Mouse (Mus musculus) forebrain, embryonic 12.5 days (tissue): ENCODE measurements around the gene Hephl1. TPM values are rescaled to one million over a fixed set of nuclear protein-coding genes. Genes with fewer than 3 reads are reported as not detected.

Experiments
- ATAC-seq: fragments of 200-750 bp; cut with Nextera tagmentation; 2 replicates; pipeline ENCODE4 v1.8.0; 2017; ENCODE audit warnings: moderate TSS enrichment; ENCODE audit not compliant: low FRiP score
- H3K27ac ChIP-seq: fragments of 300-500 bp; sonication (generic); 2 replicates; pipeline ENCODE4 v1.5.1; 2016; ENCODE audit warnings: mild to moderate bottlenecking
- H3K27me3 ChIP-seq: fragments of 300-500 bp; sonication (generic); 2 replicates; pipeline ENCODE4 v1.6.1; 2016; ENCODE audit warnings: mild to moderate bottlenecking
- H3K36me3 ChIP-seq: fragments of 300-500 bp; sonication (generic); replicated peaks from 2 replicates; pipeline ENCODE4 v1.6.1; 2016; ENCODE audit warnings: mild to moderate bottlenecking
- H3K4me1 ChIP-seq: fragments of 300-500 bp; sonication (generic); 2 replicates; pipeline ENCODE4 v1.6.1; 2016
- H3K4me2 ChIP-seq: fragments of 300-500 bp; sonication (generic); 2 replicates; pipeline ENCODE4 v1.6.1; 2016; ENCODE audit warnings: mild to moderate bottlenecking, moderate library complexity
- H3K4me3 ChIP-seq: fragments of 300-500 bp; sonication (generic); replicated peaks from 2 replicates; pipeline ENCODE4 v1.5.1; 2016; ENCODE audit warnings: mild to moderate bottlenecking
- H3K9ac ChIP-seq: fragments of 300-500 bp; sonication (generic); 2 replicates; pipeline ENCODE4 v1.6.1; 2016; ENCODE audit warnings: mild to moderate bottlenecking
- H3K9me3 ChIP-seq: fragments of 300-500 bp; sonication (generic); 2 replicates; pipeline ENCODE4 v1.6.1; 2016
- WGBS: fragments of 180-500 bp; shearing (Covaris S2); methylation state at CpG from one replicate; pipeline ENCODE4 v1.1.7; 2016; 5-methylcytosine and 5-hydroxymethylcytosine counted together
- polyA plus RNA-seq: library from polyadenylated mRNA; unstranded; fragments of >200 nt; fragmentation: Nextera tagmentation; extraction: Ambion mirVana; gene quantifications from 2 replicates; pipeline ENCODE4 v1.2.1, GENCODE M21; 2016

The Hephl1 gene
- polyA plus RNA-seq, 1 experiment from 2014 or later: not detected

GRCm38 (mm10) chr9:15029025-15029727, 82.7 kb downstream of the Hephl1 start:
- H3K4me2 ChIP-seq: no peak overlapping the region
- WGBS: 50% methylated on average over 5 of the region's 5 CpGs
- H3K27ac ChIP-seq: no peak overlapping the region
- no peaks in the 10 kb centered on the region; the same call in 1 of the 2 replicates for H3K9me3 ChIP-seq
- no peaks in the 10 kb centered on the region for H3K4me1 ChIP-seq
- no peaks in the 10 kb centered on the region for H3K27me3 ChIP-seq
- H3K9ac ChIP-seq: no peak overlapping the region
- peaks cover 16% of the 10 kb centered on the region for H3K36me3 ChIP-seq
- ATAC-seq: peak; percentile 23; the same call in 1 of the 2 replicates
- no peak overlapping the region for H3K4me3 ChIP-seq

GRCm38 (mm10) chr9:15027725-15028124, 84.2 kb downstream of the Hephl1 start:
- Histone ChIP-seq H3K27ac (no peak overlapping the region), H3K9me3 (no peaks in the 10 kb centered on the region; the same call in 1 of the 2 replicates), H3K9ac (no peak overlapping the region), H3K4me1 (no peaks in the 10 kb centered on the region), H3K36me3 (peaks cover 16% of the 10 kb centered on the region), H3K27me3 (no peaks in the 10 kb centered on the region), H3K4me3 (no peak overlapping the region), H3K4me2 (no peak overlapping the region)
- 61% methylated on average over 3 of the region's 3 CpGs for WGBS
- no peak for ATAC-seq

DNA sequence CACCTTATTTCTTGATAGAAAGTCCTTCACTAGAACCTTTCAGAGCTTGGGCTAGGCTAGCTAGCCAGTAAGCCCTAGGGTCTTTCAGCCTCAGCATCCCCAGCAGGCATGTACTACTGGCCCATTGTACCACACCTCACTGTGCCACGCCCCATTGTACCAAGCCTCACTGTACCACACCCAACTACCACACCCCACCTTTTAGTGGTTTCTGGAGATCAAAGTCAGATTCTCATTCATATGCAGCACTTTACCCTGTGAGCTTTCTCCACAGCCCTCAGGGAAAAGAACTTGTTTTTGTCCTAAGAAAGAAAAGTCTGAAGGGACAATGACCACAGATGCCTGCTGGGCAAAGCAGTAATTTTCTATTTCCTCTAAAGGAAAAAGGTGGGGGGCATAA, 88.9 kb downstream of the Hephl1 start:
- Histone ChIP-seq H3K4me3 (no peak overlapping the region), H3K36me3 (peaks cover 27% of the 10 kb centered on the region), H3K27me3 (no peaks in the 10 kb centered on the region), H3K9me3 (no peaks in the 10 kb centered on the region; the same call in 1 of the 2 replicates), H3K4me2 (no peak overlapping the region), H3K4me1 (no peaks in the 10 kb centered on the region), H3K9ac (no peak overlapping the region), H3K27ac (no peak overlapping the region)
- no peak for ATAC-seq
- 82% methylated on average over 1 of the region's 1 CpGs for WGBS

GRCm38 (mm10) chr9:15021156-15021555, 90.8 kb downstream of the Hephl1 start:
- Histone ChIP-seq H3K9ac (no peak overlapping the region), H3K4me1 (no peaks in the 10 kb centered on the region), H3K36me3 (peaks cover 34% of the 10 kb centered on the region), H3K4me2 (no peak overlapping the region), H3K9me3 (no peaks in the 10 kb centered on the region; the same call in 1 of the 2 replicates), H3K27me3 (no peaks in the 10 kb centered on the region), H3K4me3 (no peak overlapping the region), H3K27ac (no peak overlapping the region)
- no peak for ATAC-seq
- 73% methylated on average over 9 of the region's 9 CpGs for WGBS

DNA sequence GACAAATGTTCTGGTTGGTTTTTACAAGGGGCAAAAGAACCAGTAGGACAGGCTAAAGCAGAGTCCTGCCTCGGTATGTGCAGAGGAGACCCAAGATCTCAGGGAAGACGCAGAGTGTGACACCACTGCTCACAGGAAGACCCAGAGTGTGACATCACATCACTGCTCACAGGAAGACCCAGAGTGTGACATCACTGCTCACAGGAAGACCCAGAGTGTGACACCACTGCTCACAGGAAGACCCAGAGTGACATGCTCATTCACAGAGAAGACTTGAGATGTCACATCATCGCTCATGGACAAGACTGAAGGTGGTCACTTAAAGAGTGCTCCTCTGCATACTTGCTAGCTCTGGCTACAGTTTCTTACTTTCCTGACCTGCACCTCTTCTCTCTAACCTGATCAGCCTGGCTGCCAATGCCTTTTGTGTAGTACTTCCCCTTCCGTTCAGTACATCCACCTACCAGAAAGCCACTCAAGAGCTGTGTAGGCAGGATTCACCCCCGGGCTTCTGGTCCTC, 91.3 kb downstream of the Hephl1 start:
- Histone ChIP-seq H3K27ac (no peak overlapping the region), H3K27me3 (no peaks in the 10 kb centered on the region), H3K9ac (no peak overlapping the region), H3K9me3 (no peaks in the 10 kb centered on the region), H3K4me3 (no peak overlapping the region), H3K36me3 (peaks cover 33% of the 10 kb centered on the region; the same call in 1 of the 2 replicates), H3K4me2 (no peak overlapping the region), H3K4me1 (no peaks in the 10 kb centered on the region)
- 93% methylated on average over 5 of the region's 5 CpGs for WGBS
- ATAC-seq: no peak

DNA sequence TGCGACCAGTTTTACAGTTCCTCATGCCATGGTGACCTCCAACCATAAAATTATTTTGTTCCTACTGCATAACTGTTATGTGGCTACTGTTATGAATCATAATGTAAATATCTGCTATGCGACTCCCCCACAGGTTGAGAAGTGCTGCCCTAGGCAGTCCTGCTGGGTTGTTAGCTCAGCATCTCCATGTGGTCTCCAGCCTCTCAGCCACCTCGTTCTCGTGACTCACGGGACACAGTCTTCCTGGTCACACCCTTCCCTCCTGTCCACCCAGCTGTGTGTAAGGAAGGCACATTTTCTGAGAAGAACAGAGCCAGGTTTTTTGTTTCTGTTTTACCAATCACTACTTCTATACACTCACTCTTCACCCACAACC, 93.2 kb downstream of the Hephl1 start:
- WGBS: 91% methylated on average over 5 of the region's 5 CpGs
- ATAC-seq: no peak
- Histone ChIP-seq H3K27me3 (no peaks in the 10 kb centered on the region), H3K4me2 (no peak overlapping the region), H3K9me3 (no peaks in the 10 kb centered on the region), H3K4me1 (no peaks in the 10 kb centered on the region), H3K9ac (no peak overlapping the region), H3K4me3 (no peak overlapping the region), H3K36me3 (peaks cover 33% of the 10 kb centered on the region; the same call in 1 of the 2 replicates), H3K27ac (no peak overlapping the region)

GRCm38 (mm10) chr9:15017791-15018755, 93.8 kb downstream of the Hephl1 start:
- Histone ChIP-seq H3K4me3 (no peak overlapping the region), H3K4me1 (no peaks in the 10 kb centered on the region), H3K9ac (no peak overlapping the region), H3K9me3 (no peaks in the 10 kb centered on the region), H3K4me2 (no peak overlapping the region), H3K27ac (no peak overlapping the region), H3K27me3 (no peaks in the 10 kb centered on the region), H3K36me3 (peaks cover 33% of the 10 kb centered on the region; the same call in 1 of the 2 replicates)
- WGBS: 91% methylated on average over 18 of the region's 18 CpGs
- no peak for ATAC-seq

GRCm38 (mm10) chr9:15015223-15015956, 96.5 kb downstream of the Hephl1 start:
- ATAC-seq: peak; percentile 68; the same call in 1 of the 2 replicates
- Histone ChIP-seq H3K4me1 (no peaks in the 10 kb centered on the region), H3K9ac (no peak overlapping the region), H3K4me3 (no peak overlapping the region), H3K27me3 (no peaks in the 10 kb centered on the region), H3K9me3 (no peaks in the 10 kb centered on the region), H3K36me3 (peaks cover 30% of the 10 kb centered on the region; the same call in 1 of the 2 replicates), H3K4me2 (no peak overlapping the region), H3K27ac (no peak overlapping the region)
- 57% methylated on average over 7 of the region's 7 CpGs for WGBS

GRCm38 (mm10) chr9:15007566-15007965, 104.3 kb downstream of the Hephl1 start:
- no peak overlapping the region for H3K4me2 ChIP-seq
- H3K27ac ChIP-seq: no peak overlapping the region
- no peak overlapping the region for H3K9ac ChIP-seq
- peaks cover 42% of the 10 kb centered on the region for H3K36me3 ChIP-seq
- no peak for ATAC-seq
- no peaks in the 10 kb centered on the region for H3K27me3 ChIP-seq
- 78% methylated on average over 14 of the region's 14 CpGs for WGBS
- H3K4me3 ChIP-seq: no peak overlapping the region
- peaks cover 13% of the 10 kb centered on the region for H3K4me1 ChIP-seq
- no peaks in the 10 kb centered on the region for H3K9me3 ChIP-seq

GRCm38 (mm10) chr9:15004298-15004685, 107.6 kb downstream of the Hephl1 start:
- Histone ChIP-seq H3K36me3 (peaks cover 41% of the 10 kb centered on the region), H3K4me1 (peaks cover 21% of the 10 kb centered on the region), H3K4me2 (no peak overlapping the region), H3K27ac (no peak overlapping the region), H3K9me3 (no peaks in the 10 kb centered on the region), H3K4me3 (no peak overlapping the region), H3K27me3 (no peaks in the 10 kb centered on the region), H3K9ac (no peak overlapping the region)
- 73% methylated on average over 9 of the region's 9 CpGs for WGBS
- ATAC-seq: no peak

GRCm38 (mm10) chr9:15003676-15004297, 108.1 kb downstream of the Hephl1 start:
- Histone ChIP-seq H3K27ac (peak overlapping the region; percentile 57), H3K36me3 (peaks cover 41% of the 10 kb centered on the region), H3K27me3 (no peaks in the 10 kb centered on the region), H3K9ac (no peak overlapping the region), H3K4me3 (no peak overlapping the region), H3K9me3 (no peaks in the 10 kb centered on the region), H3K4me1 (peaks cover 21% of the 10 kb centered on the region), H3K4me2 (no peak overlapping the region)
- 54% methylated on average over 10 of the region's 10 CpGs for WGBS
- ATAC-seq: no peak
